Mouse (Mus musculus) heart, embryonic 11.5 days (tissue): ENCODE measurements around the gene Cobl. TPM values are rescaled to one million over a fixed set of nuclear protein-coding genes. Genes with fewer than 3 reads are reported as not detected.

Experiments
- ATAC-seq: fragments of 200-750 bp; cut with Nextera tagmentation; replicated peaks from 2 replicates; pipeline ENCODE4 v1.8.0; 2017; ENCODE audit warnings: moderate library complexity; ENCODE audit not compliant: insufficient number of reproducible peaks, low FRiP score, low TSS enrichment
- H3K27ac ChIP-seq: fragments of 300-500 bp; sonication (generic); 2 replicates; pipeline ENCODE4 v1.5.1; 2014; ENCODE audit warnings: mild to moderate bottlenecking, low read depth, low read length
- H3K27me3 ChIP-seq: fragments of 300-500 bp; sonication (generic); 2 replicates; pipeline ENCODE4 v1.6.1; 2014; ENCODE audit warnings: mild to moderate bottlenecking, low read length, mixed read lengths; ENCODE audit not compliant: control insufficient read depth, insufficient read depth
- H3K36me3 ChIP-seq: fragments of 300-500 bp; sonication (generic); 2 replicates; pipeline ENCODE4 v1.6.1; 2014; ENCODE audit warnings: mild to moderate bottlenecking, low read length, moderate library complexity, mixed read lengths; ENCODE audit not compliant: control insufficient read depth, insufficient read depth
- H3K4me1 ChIP-seq: fragments of 300-500 bp; sonication (generic); 2 replicates; pipeline ENCODE4 v1.6.1; 2014; ENCODE audit warnings: low read length; ENCODE audit not compliant: control insufficient read depth, insufficient read depth
- H3K4me2 ChIP-seq: fragments of 300-500 bp; sonication (generic); 2 replicates; pipeline ENCODE4 v1.6.1; 2014; ENCODE audit warnings: mild to moderate bottlenecking, moderate library complexity
- H3K4me3 ChIP-seq: fragments of 300-500 bp; sonication (generic); 2 replicates; pipeline ENCODE4 v1.5.1; 2014; ENCODE audit warnings: low read depth, low read length
- H3K9ac ChIP-seq: fragments of 300-500 bp; sonication (generic); 2 replicates; pipeline ENCODE4 v1.6.1; 2014; ENCODE audit warnings: mild to moderate bottlenecking, low read depth, low read length, moderate library complexity
- H3K9me3 ChIP-seq: fragments of 300-500 bp; sonication (generic); replicated peaks from 2 replicates; pipeline ENCODE4 v1.6.1; 2016; ENCODE audit warnings: low read length; ENCODE audit not compliant: control insufficient read depth
- WGBS: fragments of 180-500 bp; shearing (Covaris S2); extraction: QIAGEN DNeasy Blood & Tissue Kit; methylation state at CpG from one replicate; pipeline ENCODE4 v1.1.7; 2014; ENCODE audit not compliant: insufficient replicate concordance; 5-methylcytosine and 5-hydroxymethylcytosine counted together
- polyA plus RNA-seq: library from polyadenylated mRNA; unstranded; fragments of >200 nt; fragmentation: Nextera tagmentation; extraction: Ambion mirVana; gene quantifications from 2 replicates; pipeline ENCODE4 v1.2.1, GENCODE M21; 2014

Gene Cobl
- polyA plus RNA-seq, 1 experiment from 2014 or later: 31.4 TPM

DNA sequence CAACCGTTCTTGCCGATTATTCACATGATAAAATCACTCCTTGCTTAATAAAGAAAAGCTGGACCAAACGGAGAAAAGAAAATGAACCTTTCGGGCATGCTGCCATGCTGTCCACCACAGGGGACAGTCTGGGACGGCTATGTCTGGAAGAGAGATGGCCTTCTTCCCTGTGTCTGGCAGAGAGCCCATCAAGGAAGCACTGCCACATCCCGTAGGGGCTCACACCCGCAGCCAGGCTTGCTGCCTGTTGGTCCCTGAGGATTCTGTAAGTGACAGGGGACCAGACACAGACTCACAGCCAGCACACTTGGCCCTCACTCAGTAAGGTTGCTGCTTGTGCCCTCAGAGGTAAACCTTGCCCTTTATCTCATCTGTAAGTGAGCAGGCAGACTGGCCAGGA lies 235.3 kb downstream of the Cobl start:
- H3K36me3 ChIP-seq: no peaks in the 10 kb centered on the region
- 0 out of 2 replicates have a peak, but pooled peaks cover 2% of the 10 kb centered on the region for H3K27me3 ChIP-seq
- no peak overlapping the region for H3K9ac ChIP-seq
- H3K4me3 ChIP-seq: no peak overlapping the region
- no peak overlapping the region for H3K4me2 ChIP-seq
- H3K4me1 ChIP-seq: 0 out of 2 replicates have a peak, but pooled peaks cover 3% of the 10 kb centered on the region
- no peaks in the 10 kb centered on the region for H3K9me3 ChIP-seq
- no peak for ATAC-seq
- H3K27ac ChIP-seq: no peak overlapping the region
- 70% methylated on average over 7 of the region's 7 CpGs for WGBS

DNA sequence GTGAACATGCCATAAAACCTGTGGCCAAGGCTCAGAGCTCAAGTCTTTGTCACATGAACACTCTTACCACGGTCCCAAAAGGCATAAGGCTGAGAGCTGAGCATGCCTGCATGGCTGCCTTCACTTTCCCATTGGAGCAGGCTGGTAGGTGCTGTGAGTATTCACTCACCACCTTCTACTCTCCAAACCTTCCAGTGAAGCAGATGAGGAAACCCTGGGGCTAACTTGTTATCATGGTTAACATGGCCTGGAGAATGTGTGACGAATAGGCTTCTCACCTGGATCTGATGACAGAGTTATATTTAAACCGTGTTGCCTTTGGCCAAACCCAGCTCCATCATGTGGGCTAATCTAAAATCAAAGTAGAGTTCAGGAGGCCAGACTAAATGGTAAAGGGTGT lies 237.4 kb downstream of the Cobl start:
- Histone ChIP-seq H3K4me1 (0 out of 2 replicates have a peak, but pooled peaks cover 3% of the 10 kb centered on the region), H3K27ac (0 out of 2 replicates have a peak overlapping the region, but pooled peaks have one; percentile 46), H3K9ac (no peak overlapping the region), H3K36me3 (no peaks in the 10 kb centered on the region), H3K4me3 (no peak overlapping the region), H3K4me2 (no peak overlapping the region), H3K9me3 (no peaks in the 10 kb centered on the region), H3K27me3 (0 out of 2 replicates have a peak, but pooled peaks cover 2% of the 10 kb centered on the region)
- ATAC-seq: no peak; the same call in 1 of the 2 replicates
- WGBS: 46% methylated on average over 3 of the region's 3 CpGs

DNA sequence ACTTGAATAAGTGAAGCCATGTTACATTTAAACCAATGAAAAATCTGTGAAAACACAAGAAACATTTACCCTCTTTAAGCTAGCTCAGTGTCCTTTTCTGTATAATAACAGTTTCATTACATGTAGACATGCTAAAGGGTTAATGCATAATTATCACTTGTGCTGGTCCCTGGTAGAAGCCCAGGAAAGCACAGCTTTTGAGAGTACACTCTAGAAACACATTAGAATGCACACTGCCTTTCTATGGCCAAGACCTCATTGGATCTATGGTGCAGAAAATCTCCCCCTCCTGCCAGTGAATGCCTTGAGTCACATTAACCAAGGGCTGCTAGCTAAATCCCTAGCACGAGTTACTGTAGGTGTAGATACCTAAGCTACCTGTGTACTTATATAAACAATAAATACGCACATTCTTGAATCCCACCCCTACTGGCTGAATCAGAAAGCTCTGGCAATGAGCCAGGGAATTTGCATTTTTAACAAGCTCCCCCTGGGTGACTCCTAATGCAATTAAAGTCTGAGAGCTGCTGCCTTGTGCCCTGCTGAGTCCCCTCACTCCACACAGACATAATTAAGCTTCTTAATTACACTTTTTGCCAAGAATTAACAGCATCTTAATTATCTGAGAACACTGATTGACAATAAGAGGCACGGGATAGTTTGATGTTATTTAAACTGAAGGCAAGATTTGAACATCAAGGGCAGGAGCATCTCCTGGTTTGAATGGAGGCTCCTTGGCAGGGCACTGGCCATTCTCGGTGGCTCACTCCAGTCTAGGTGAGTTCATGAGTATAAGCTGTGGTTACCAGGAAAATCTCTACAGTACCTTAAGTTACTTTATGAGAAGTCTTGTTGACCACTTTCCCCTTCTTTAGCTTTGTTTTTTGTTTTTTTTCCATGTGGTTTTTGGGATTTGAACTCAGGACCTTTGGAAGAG lies 244.9 kb downstream of the Cobl start:
- Histone ChIP-seq H3K9ac (no peak overlapping the region), H3K4me3 (no peak overlapping the region), H3K4me2 (no peak overlapping the region), H3K36me3 (no peaks in the 10 kb centered on the region), H3K9me3 (no peaks in the 10 kb centered on the region), H3K27ac (no peak overlapping the region), H3K27me3 (no peaks in the 10 kb centered on the region), H3K4me1 (no peaks in the 10 kb centered on the region; the same call in 1 of the 2 replicates)
- no peak for ATAC-seq
- WGBS: 49% methylated on average over 4 of the region's 4 CpGs

DNA sequence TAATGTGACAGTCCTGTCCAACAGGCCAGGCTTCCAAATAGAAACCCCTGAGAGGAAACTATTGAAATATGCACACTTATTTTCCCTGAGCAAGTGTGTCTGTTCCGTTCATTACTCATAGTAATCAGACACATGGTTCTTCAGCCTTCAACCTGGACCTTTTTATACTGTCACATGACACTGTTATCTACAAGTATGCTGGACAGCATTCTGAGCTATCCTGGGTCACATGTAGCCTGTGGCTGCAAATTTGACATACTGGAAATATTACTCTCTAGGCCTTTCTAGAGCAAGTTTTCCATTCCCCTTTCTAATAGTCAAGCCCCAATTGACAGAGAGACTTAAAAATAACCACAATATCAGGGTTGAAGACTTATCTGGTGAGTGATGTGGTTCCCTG lies 247.9 kb downstream of the Cobl start:
- Histone ChIP-seq H3K9ac (no peak overlapping the region), H3K36me3 (no peaks in the 10 kb centered on the region), H3K4me2 (no peak overlapping the region), H3K9me3 (no peaks in the 10 kb centered on the region), H3K27ac (no peak overlapping the region), H3K4me3 (no peak overlapping the region), H3K4me1 (no peaks in the 10 kb centered on the region; the same call in 1 of the 2 replicates), H3K27me3 (0 out of 2 replicates have a peak, but pooled peaks cover 2% of the 10 kb centered on the region)
- ATAC-seq: no peak
- WGBS: 60% methylated on average over 1 of the region's 1 CpGs

DNA sequence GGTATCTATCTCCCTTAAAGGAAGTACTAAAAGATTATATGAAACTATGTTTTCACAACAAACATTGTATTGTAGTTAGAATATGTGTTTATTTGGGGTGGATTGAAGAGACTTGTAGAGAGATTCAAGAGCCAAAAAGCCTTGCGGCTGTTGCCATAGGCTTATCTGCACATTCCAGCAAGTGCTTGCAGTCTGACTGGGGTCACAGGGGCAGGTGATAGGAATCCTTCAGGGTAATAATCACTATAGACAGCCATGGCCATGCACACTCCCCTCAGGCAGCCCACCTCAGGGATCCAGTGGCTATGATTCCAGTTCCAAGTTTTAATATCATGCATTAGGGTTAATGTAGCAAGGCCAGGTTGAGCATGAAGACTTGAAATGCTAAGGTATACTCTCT lies 249.2 kb downstream of the Cobl start:
- Histone ChIP-seq H3K4me3 (no peak overlapping the region), H3K4me2 (no peak overlapping the region), H3K9ac (no peak overlapping the region), H3K27me3 (0 out of 2 replicates have a peak, but pooled peaks cover 3% of the 10 kb centered on the region), H3K36me3 (no peaks in the 10 kb centered on the region), H3K4me1 (no peaks in the 10 kb centered on the region; the same call in 1 of the 2 replicates), H3K27ac (no peak overlapping the region), H3K9me3 (no peaks in the 10 kb centered on the region)
- 32% methylated on average over 1 of the region's 1 CpGs for WGBS
- no peak for ATAC-seq

DNA sequence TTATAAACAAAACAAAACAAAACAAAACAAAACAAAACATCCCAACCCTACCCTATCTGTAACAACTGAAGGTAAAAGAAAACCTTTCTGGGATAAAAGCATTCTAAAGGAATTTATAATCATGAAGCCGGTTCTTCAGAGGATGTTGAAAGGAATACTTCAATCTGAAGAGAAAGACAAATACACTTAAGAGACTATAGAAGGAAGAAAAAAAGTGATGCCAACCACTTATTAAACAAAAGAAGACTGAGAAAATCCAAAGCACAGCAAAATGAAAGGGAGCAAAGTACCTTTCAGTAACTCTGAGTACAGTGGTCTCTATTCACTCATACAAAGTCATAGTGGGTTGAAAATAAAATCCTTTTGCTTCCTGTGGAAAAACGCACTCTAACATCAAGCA lies 256.2 kb downstream of the Cobl start:
- no peak for ATAC-seq

DNA sequence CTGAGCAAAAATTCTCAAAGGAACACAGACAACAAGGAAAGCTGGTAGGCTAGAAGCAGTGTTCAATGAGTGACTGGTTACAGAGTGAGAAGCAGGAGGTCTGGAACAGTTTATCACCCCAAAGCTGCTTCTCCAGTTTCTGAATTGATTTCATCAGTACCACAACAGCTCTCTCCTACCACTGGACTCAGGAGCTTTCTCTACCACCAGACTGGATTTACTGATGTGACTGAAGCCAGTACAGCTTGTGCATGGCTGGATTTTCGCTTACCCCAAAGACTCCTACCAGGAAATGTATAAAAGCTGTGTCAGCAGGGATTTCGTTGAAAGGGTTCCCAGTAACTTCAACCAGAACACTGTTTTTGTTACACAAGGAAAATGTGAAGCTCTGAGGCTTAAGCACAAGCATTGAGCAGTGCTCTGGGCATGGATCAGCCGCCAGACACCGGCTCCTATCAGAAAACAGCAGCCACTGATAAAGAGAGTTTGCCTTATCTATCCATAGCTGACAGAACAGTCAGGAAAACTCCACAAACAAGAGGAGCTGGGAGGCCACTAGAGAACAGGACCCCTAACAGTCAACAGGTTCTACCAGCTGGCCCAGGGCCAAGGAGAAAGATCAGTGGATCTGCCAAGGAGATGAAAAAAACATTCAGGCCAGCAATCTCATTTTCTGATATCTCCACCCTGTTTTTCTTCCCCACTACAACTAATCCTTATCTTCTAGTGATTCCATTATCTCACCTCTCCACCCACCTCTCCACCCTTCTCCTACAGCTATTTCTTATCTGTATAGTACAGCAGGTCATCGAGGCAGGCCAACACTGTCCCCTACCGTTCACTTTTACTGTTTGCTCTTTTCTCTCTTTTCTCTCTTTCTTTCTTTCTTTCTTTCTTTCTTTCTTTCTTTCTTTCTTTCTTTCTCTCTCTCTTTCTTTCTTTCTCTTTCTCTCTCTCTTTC lies 259.3 kb downstream of the Cobl start:
- peak overlapping the region; percentile 62 for H3K27ac ChIP-seq
- H3K36me3 ChIP-seq: no peaks in the 10 kb centered on the region
- H3K9ac ChIP-seq: no peak overlapping the region
- H3K9me3 ChIP-seq: no peaks in the 10 kb centered on the region
- H3K4me3 ChIP-seq: no peak overlapping the region
- peaks cover 7% of the 10 kb centered on the region; the same call in 1 of the 2 replicates for H3K4me1 ChIP-seq
- H3K4me2 ChIP-seq: peak overlapping the region; percentile 41
- peak; percentile 89 for ATAC-seq
- no peaks in the 10 kb centered on the region for H3K27me3 ChIP-seq
- WGBS: 9% methylated on average over 6 of the region's 6 CpGs

More for the DNA sequence above, 256.2 kb downstream of the Cobl start:
- no peak overlapping the region for H3K27ac ChIP-seq
- H3K4me1 ChIP-seq: peaks cover 7% of the 10 kb centered on the region; the same call in 1 of the 2 replicates
- 0 out of 2 replicates have a peak, but pooled peaks cover 3% of the 10 kb centered on the region for H3K27me3 ChIP-seq
- no peaks in the 10 kb centered on the region for H3K36me3 ChIP-seq
- H3K9me3 ChIP-seq: no peaks in the 10 kb centered on the region
- H3K4me3 ChIP-seq: no peak overlapping the region
- 77% methylated on average over 2 of the region's 2 CpGs for WGBS
- no peak overlapping the region for H3K9ac ChIP-seq
- no peak overlapping the region for H3K4me2 ChIP-seq

DNA sequence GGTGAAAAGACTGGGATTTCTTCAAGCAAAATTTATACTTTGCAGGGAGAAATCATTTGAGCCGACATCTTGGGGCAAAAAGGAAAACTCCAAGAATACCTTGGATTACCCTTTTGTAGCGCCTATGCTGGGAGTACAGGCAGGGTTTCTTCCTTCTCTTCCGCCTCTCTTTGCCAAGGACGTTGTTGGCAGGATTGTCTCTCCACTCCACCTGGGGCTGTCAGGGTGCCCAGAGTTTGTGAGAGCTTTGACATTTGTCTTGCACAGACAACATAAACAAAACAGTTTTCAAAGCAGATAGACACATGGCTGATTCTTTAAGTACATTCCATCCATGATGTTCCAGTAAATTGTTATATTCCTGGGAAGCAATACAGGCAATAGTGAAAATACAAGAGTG lies 265.3 kb downstream of the Cobl start:
- 81% methylated on average over 4 of the region's 4 CpGs for WGBS

More for the DNA sequence above, 265.3 kb downstream of the Cobl start:
- no peak overlapping the region for H3K27ac ChIP-seq
- no peaks in the 10 kb centered on the region for H3K9me3 ChIP-seq
- H3K4me3 ChIP-seq: no peak overlapping the region
- H3K27me3 ChIP-seq: no peaks in the 10 kb centered on the region; the same call in 1 of the 2 replicates
- no peak overlapping the region for H3K4me2 ChIP-seq
- no peak for ATAC-seq
- no peaks in the 10 kb centered on the region for H3K4me1 ChIP-seq
- no peaks in the 10 kb centered on the region for H3K36me3 ChIP-seq
- H3K9ac ChIP-seq: no peak overlapping the region
